21 mouse cellular contexts compared by ENCODE assay signal in genomic region chr17:79414006-79414405, GRCm38 (mm10).
"Had no signal": no experiment of that assay in that cellular context is flagged by ENCODE, and none has a peak within 500 bp of the region (broad histone marks: within the 10 kb centered on the region; RNA-seq: fewer than 3 reads in every experiment).

No protein-coding gene starts in this region.

- DNase-seq: liver, postnatal 0 days; lung, adult 2 months; lung, postnatal 10 days; lung, postnatal 4 days; midbrain, embryonic 14.5 days; retina, postnatal 1 day; right cerebral cortex, adult 18-20 months; right cerebral cortex, postnatal 25 days; right cerebral cortex, postnatal 4 days; thymus, adult 2 months; thymus, postnatal 25 days; thymus, postnatal 4 days had no signal

- H3K4me2 ChIP-seq: lung, embryonic 15.5 days; midbrain, embryonic 12.5 days; neural tube, embryonic 13.5 days; neural tube, embryonic 15.5 days; stomach, embryonic 15.5 days had no signal

- ATAC-seq: liver, postnatal 0 days; midbrain, embryonic 16.5 days had no signal

- H3K4me1 ChIP-seq: lung, embryonic 15.5 days; midbrain, embryonic 10.5 days; midbrain, embryonic 12.5 days; neural tube, embryonic 13.5 days; neural tube, embryonic 15.5 days; stomach, embryonic 15.5 days had no signal

- H3K36me3 ChIP-seq: lung, embryonic 15.5 days; midbrain, embryonic 10.5 days; midbrain, embryonic 12.5 days; neural tube, embryonic 13.5 days; neural tube, embryonic 15.5 days; stomach, embryonic 15.5 days had no signal

- H3K9ac ChIP-seq: liver, postnatal 0 days; lung, embryonic 15.5 days; midbrain, embryonic 12.5 days; neural tube, embryonic 13.5 days; neural tube, embryonic 15.5 days; stomach, embryonic 15.5 days had no signal

- H3K4me3 ChIP-seq: lung, embryonic 15.5 days; midbrain, embryonic 10.5 days; midbrain, embryonic 12.5 days; myocyte; neural tube, embryonic 13.5 days; neural tube, embryonic 15.5 days; stomach, embryonic 15.5 days had no signal

- H3K9me3 ChIP-seq: lung, embryonic 15.5 days; midbrain, embryonic 10.5 days; midbrain, embryonic 12.5 days; neural tube, embryonic 13.5 days; neural tube, embryonic 15.5 days; stomach, embryonic 15.5 days had no signal

- H3K27ac ChIP-seq: lung, embryonic 15.5 days; midbrain, embryonic 10.5 days; midbrain, embryonic 12.5 days; neural tube, embryonic 13.5 days; neural tube, embryonic 15.5 days; stomach, embryonic 15.5 days; stomach, postnatal 0 days had no signal

- H3K27me3 ChIP-seq: lung, embryonic 15.5 days; midbrain, embryonic 12.5 days; neural tube, embryonic 13.5 days; neural tube, embryonic 15.5 days; stomach, embryonic 15.5 days had no signal
